Mouse (Mus musculus) E14TG2a.4 (cell line): ENCODE results near the gene Prss45.

Experiments used
- CTCF ChIP-seq: conservative IDR thresholded peaks from 2 replicates; pipeline ENCODE4 v1.5.1; 2014; ENCODE audit warnings: low read length
- NANOG ChIP-seq: IDR thresholded peaks from 2 replicates; pipeline ENCODE4 v1.6.1; 2014; ENCODE audit warnings: borderline replicate concordance, low read length, mixed read lengths
- POU5F1 ChIP-seq: IDR thresholded peaks from 2 replicates; pipeline ENCODE4 v1.6.1; 2014; ENCODE audit warnings: low read length, borderline replicate concordance

DNA sequence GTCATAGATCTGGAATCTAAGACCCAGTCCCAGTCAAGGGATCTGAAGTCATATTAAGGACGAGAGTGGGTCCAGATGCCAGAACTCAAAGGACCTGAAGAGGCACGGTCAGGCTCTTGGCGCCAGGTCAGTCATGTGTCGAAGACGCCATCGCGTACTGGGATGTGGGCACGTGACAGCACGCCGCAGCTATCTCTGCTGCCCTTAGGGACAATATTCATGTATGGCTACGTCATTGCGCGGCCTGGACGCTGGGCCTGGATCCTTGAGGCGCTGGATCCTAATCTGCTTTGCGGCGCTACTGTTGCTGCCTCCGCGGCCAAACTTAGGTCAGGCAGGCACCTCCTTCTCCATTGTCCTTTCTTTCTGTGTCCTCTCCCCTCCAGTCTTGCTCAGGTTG is at the start of gene Prss45:
- TF ChIP-seq CTCF: no peak
- no peak for TF ChIP-seq NANOG
- no peak for TF ChIP-seq POU5F1
